Mouse (Mus musculus) hindbrain, embryonic 14.5 days (tissue): ENCODE measurements at regions not wholly inside any gene's neighbourhood (a gene's known extent, or its start where the extent isn't known, plus 50 kb on each side); places are given as distances from the start of the nearest gene placed in this dataset.
A peak's percentile ranks its signal among the peaks of the same experiment; 100 is the strongest.

Experiments used
- ATAC-seq: fragments of 200-750 bp; cut with Nextera tagmentation; 2 replicates; pipeline ENCODE4 v1.8.0; 2017; ENCODE audit warnings: moderate number of reproducible peaks, mild to moderate bottlenecking, moderate TSS enrichment, moderate library complexity; ENCODE audit not compliant: low FRiP score
- DNase-seq: peaks from one replicate; pipeline ENCODE4 v3.0.0-alpha.2; 2015; ENCODE audit warnings: low spot score
- H3K27ac ChIP-seq: fragments of 300-500 bp; sonication (generic); 2 replicates; pipeline ENCODE4 v1.5.1; 2014; ENCODE audit warnings: mild to moderate bottlenecking, moderate library complexity
- H3K27me3 ChIP-seq: fragments of 300-500 bp; sonication (generic); 2 replicates; pipeline ENCODE4 v1.6.1; 2014; ENCODE audit warnings: mild to moderate bottlenecking, low read length, mixed read lengths; ENCODE audit not compliant: control insufficient read depth, insufficient read depth
- H3K36me3 ChIP-seq: fragments of 300-500 bp; sonication (generic); replicated peaks from 2 replicates; pipeline ENCODE4 v1.6.1; 2014; ENCODE audit not compliant: control insufficient read depth, insufficient read depth
- H3K4me1 ChIP-seq: fragments of 300-500 bp; sonication (generic); replicated peaks from 2 replicates; pipeline ENCODE4 v1.6.1; 2014; ENCODE audit warnings: antibody characterized with exemption, low read length, mixed read lengths; ENCODE audit not compliant: control insufficient read depth, insufficient read depth
- H3K4me2 ChIP-seq: fragments of 300-500 bp; sonication (generic); replicated peaks from 2 replicates; pipeline ENCODE4 v1.6.1; 2014; ENCODE audit warnings: mild to moderate bottlenecking, moderate library complexity
- H3K4me3 ChIP-seq: fragments of 300-500 bp; sonication (generic); replicated peaks from 2 replicates; pipeline ENCODE4 v1.5.1; 2014; ENCODE audit warnings: mild to moderate bottlenecking, low read length
- H3K9ac ChIP-seq: fragments of 300-500 bp; sonication (generic); 2 replicates; pipeline ENCODE4 v1.6.1; 2014
- H3K9me3 ChIP-seq: fragments of 300-500 bp; sonication (generic); 2 replicates; pipeline ENCODE4 v1.6.1; 2016; ENCODE audit warnings: low read length; ENCODE audit not compliant: control insufficient read depth
- WGBS: fragments of 180-500 bp; shearing (Covaris S2); extraction: QIAGEN DNeasy Blood & Tissue Kit; methylation state at CpG from one replicate; pipeline ENCODE4 v1.1.7; 2014; 5-methylcytosine and 5-hydroxymethylcytosine counted together

GRCm38 (mm10) chr14:25301336-25302031 is 157.5 kb upstream of the Zmiz1 start:
- 43% methylated on average over 9 of the region's 9 CpGs for WGBS
- 0 out of 2 replicates have a peak overlapping the region, but pooled peaks have one; percentile 10 for H3K4me2 ChIP-seq
- H3K9me3 ChIP-seq: no peaks in the 10 kb centered on the region
- no peaks in the 10 kb centered on the region for H3K36me3 ChIP-seq
- H3K4me1 ChIP-seq: peaks cover 29% of the 10 kb centered on the region; the same call in 1 of the 2 replicates
- no peak overlapping the region for H3K4me3 ChIP-seq
- no peaks in the 10 kb centered on the region for H3K27me3 ChIP-seq
- ATAC-seq: no peak
- H3K27ac ChIP-seq: no peak overlapping the region
- DNase-seq: no peak
- H3K9ac ChIP-seq: no peak overlapping the region; the same call in 1 of the 2 replicates

DNA sequence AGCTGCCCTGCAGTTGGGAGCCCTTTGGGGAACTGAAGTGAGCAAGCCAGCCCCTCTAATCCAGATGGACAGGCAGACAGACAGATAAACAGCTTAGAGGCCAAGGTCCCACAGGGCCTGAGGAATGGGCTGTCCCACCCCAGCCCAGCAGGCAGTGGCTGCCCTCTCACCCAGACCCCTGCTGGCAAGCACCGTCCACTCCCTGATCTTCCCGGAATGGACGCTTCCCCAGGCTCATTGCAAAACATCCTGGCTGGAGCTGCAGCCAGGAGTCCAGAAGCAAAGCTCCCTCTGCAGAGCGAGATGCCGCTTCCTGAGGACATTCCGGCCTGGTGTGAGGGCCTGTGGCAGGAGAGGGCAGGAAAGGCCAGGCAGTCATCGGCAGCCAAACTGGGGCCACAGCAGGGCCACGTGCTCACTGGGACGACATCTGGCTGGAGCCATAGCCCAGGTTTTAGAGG is 154.6 kb upstream of the Zmiz1 start:
- no peak for DNase-seq
- no peak overlapping the region for H3K4me3 ChIP-seq
- no peak overlapping the region for H3K4me2 ChIP-seq
- H3K36me3 ChIP-seq: no peaks in the 10 kb centered on the region
- WGBS: 8% methylated on average over 9 of the region's 9 CpGs
- H3K4me1 ChIP-seq: peaks cover 30% of the 10 kb centered on the region; the same call in 1 of the 2 replicates
- no peaks in the 10 kb centered on the region for H3K27me3 ChIP-seq
- H3K9me3 ChIP-seq: no peaks in the 10 kb centered on the region
- peak overlapping the region; percentile 16; the same call in 1 of the 2 replicates for H3K9ac ChIP-seq
- no peak for ATAC-seq
- H3K27ac ChIP-seq: peak overlapping the region; percentile 68

GRCm38 (mm10) chr14:25306166-25306565 is 152.8 kb upstream of the Zmiz1 start:
- Histone ChIP-seq H3K36me3 (no peaks in the 10 kb centered on the region), H3K9me3 (no peaks in the 10 kb centered on the region), H3K4me1 (peaks cover 36% of the 10 kb centered on the region), H3K9ac (no peak overlapping the region), H3K27ac (no peak overlapping the region), H3K4me3 (no peak overlapping the region), H3K27me3 (no peaks in the 10 kb centered on the region), H3K4me2 (no peak overlapping the region)
- ATAC-seq: no peak
- DNase-seq: no peak
- WGBS: 52% methylated on average over 7 of the region's 7 CpGs

DNA sequence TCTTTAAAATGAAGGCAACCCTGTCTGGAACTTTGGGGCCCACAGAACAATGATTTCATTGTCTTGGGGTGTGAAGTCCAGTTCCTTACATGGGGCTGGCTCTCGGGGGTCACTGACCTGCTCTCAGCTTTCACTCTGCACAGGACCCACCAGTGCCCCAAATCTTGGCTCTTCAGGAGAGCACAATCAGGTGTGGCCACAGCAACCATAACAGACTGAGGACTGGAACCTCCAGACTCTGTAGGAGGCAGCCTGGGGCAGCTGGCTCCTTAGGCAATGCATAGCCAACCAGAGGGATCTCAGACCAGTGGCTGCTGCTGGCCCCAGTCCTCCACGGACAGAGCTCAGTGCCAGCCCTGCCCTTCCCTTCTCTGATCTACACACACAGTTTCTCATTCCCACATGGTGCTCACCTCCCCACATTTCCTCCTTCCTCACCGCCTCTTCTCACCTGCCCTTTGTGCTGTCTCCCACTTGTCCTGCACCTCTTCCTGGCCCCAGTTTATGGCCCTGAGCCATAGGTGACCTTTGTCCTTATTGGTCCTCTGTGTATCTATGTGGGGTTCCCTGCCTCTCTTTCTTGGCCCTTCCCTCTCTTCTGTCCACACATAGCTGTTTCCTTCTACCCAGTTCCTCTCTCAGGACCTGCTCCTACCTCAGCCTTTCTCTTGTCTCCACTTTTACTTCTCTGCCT is 151.9 kb upstream of the Zmiz1 start:
- Histone ChIP-seq H3K27me3 (no peaks in the 10 kb centered on the region), H3K27ac (no peak overlapping the region), H3K9ac (no peak overlapping the region), H3K9me3 (no peaks in the 10 kb centered on the region), H3K4me2 (no peak overlapping the region), H3K4me1 (peaks cover 28% of the 10 kb centered on the region), H3K36me3 (no peaks in the 10 kb centered on the region), H3K4me3 (no peak overlapping the region)
- WGBS: 76% methylated on average over 3 of the region's 3 CpGs
- ATAC-seq: no peak
- no peak for DNase-seq

DNA sequence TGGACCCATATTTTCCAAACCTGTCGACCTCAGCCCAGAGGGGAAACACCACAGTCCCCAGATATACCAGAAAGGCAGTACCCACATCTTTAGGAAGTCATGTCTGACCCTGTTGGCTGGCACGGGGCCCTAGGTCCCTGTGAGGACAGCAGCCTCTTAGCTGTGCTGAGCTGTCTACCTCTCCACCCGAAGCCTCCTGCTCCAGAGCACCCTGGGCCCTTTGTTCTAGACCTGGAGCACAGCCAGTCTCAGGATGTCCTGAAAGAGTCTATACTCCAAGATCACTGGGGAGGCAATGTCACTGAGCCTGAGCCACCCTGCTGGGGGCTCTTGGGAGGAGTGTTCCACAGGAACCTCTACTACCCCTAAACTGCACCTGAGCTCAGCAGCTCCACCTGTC is 150.9 kb upstream of the Zmiz1 start:
- H3K4me1 ChIP-seq: peaks cover 26% of the 10 kb centered on the region
- WGBS: 77% methylated on average over 3 of the region's 3 CpGs

DNA sequence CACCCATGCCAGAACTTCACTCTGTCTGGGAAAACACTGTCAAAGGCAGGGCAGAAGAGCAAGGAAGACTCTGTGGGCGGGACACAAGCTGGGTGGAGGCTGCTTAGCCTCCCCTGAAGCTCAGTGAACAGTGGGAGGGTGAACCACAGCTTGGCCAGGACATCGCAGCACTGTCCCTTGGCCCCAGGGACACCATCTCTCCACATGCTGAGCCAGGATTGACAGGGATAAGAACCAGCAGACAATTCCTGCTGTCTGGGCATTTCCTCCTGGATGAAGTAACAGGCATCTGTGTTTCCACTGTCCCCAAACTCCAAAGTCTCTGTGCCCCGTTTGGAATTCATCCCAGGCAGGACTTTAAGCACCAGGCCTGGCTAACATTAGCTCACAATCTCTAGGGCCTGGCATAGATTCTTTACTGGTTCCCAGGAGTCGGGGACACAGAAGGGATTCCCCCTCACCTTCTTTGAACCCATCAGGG is 148.3 kb upstream of the Zmiz1 start:
- no peak overlapping the region for H3K27ac ChIP-seq
- no peak for ATAC-seq
- no peak overlapping the region for H3K4me3 ChIP-seq
- no peaks in the 10 kb centered on the region for H3K27me3 ChIP-seq
- H3K9me3 ChIP-seq: no peaks in the 10 kb centered on the region
- no peak overlapping the region for H3K9ac ChIP-seq
- H3K4me2 ChIP-seq: no peak overlapping the region
- peaks cover 15% of the 10 kb centered on the region for H3K4me1 ChIP-seq
- no peak for DNase-seq
- 55% methylated on average over 4 of the region's 4 CpGs for WGBS
- no peaks in the 10 kb centered on the region for H3K36me3 ChIP-seq

More for the DNA sequence above, 150.9 kb upstream of the Zmiz1 start:
- Histone ChIP-seq H3K4me2 (no peak overlapping the region), H3K4me3 (no peak overlapping the region), H3K27ac (no peak overlapping the region), H3K27me3 (no peaks in the 10 kb centered on the region), H3K9ac (no peak overlapping the region), H3K9me3 (no peaks in the 10 kb centered on the region), H3K36me3 (no peaks in the 10 kb centered on the region)
- ATAC-seq (no peak), DNase-seq (no peak)

DNA sequence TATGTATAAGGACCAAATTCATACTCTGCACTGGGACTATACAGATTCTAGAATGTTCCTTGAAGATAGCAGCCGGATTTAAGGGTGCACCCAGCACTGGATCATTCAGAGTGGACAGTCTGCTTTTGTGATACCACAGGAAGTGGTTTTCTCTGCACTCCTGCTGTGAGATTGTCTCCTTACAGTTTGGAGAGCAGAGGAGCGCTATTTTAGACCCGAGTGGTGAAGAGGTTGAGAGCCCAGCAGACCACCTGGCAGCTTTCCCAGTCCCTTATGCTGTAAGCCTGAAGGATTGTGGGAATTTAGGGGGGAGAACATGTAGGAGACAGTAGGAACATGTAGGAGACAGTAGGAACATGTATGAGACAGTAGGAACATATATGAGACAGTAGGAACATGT is 147.5 kb upstream of the Zmiz1 start:
- Histone ChIP-seq H3K27me3 (no peaks in the 10 kb centered on the region), H3K27ac (no peak overlapping the region), H3K4me1 (peaks cover 11% of the 10 kb centered on the region), H3K9me3 (no peaks in the 10 kb centered on the region), H3K9ac (no peak overlapping the region), H3K4me3 (no peak overlapping the region), H3K36me3 (no peaks in the 10 kb centered on the region), H3K4me2 (no peak overlapping the region)
- DNase-seq (no peak), ATAC-seq (no peak)
- WGBS: 55% methylated on average over 3 of the region's 3 CpGs

DNA sequence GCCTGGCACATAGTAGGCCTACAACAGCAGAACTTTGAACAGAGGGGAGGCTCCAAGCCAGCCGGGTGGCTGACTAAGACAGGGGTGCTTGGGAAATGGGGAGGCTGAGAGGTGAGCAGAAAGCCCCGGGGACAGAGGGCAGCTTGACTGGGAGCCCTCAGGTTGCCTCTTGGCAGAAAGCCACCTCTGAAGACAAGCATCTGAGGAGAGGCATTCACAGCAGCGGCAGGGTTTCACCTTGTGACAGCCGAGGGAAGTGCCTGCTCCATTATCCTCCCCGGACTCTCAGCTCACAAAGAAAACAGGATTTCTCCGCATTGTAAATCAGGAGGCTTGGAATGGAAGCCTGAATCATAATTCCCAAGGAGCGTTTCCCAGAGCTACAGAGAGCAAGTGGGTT is 146.8 kb upstream of the Zmiz1 start:
- no peak overlapping the region for H3K4me2 ChIP-seq
- no peaks in the 10 kb centered on the region for H3K36me3 ChIP-seq
- ATAC-seq (no peak), DNase-seq (no peak)
- no peak overlapping the region for H3K27ac ChIP-seq
- no peaks in the 10 kb centered on the region for H3K9me3 ChIP-seq
- 13% methylated on average over 7 of the region's 7 CpGs for WGBS
- no peaks in the 10 kb centered on the region for H3K27me3 ChIP-seq
- H3K4me3 ChIP-seq: no peak overlapping the region
- no peak overlapping the region for H3K9ac ChIP-seq
- peaks cover 10% of the 10 kb centered on the region for H3K4me1 ChIP-seq

DNA sequence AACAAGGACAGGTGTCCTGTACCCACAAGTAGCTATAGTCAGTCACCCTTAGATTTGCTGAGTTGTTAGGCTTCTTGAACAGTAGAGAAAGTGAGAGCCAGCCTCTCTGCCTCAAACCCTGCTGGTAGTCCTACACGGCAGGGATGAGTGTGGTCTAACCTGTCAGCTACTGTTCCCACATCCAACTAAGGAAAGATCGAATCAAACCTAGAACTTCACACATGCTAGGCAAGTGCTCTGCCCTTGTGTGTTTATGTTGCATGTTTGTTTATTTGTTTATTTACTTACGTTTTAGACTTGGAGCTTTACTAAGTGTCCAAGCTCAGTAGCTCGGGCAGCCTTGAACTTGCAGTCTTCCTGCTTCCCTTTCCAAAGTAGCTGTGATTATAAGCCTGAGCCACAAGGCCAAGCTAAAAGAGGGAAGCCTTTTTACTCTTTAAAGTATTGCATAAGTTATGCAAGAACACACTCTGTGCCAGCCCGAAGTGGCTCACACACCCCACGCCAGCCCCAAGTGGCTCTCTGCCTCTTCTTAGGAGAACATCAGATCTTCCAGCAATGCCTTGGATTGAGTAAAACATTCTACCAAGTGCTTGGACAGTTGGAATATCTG is 146.1 kb upstream of the Zmiz1 start:
- Histone ChIP-seq H3K36me3 (no peaks in the 10 kb centered on the region), H3K27me3 (no peaks in the 10 kb centered on the region), H3K4me2 (no peak overlapping the region), H3K4me3 (no peak overlapping the region), H3K9ac (no peak overlapping the region), H3K9me3 (no peaks in the 10 kb centered on the region), H3K27ac (no peak overlapping the region), H3K4me1 (peaks cover 16% of the 10 kb centered on the region)
- ATAC-seq (no peak), DNase-seq (no peak)
- 90% methylated on average over 6 of the region's 6 CpGs for WGBS
